Mouse (Mus musculus): Measurements from ENCODE around the gene Tcte1. TPM values are rescaled to one million over a fixed set of nuclear protein-coding genes. Genes with fewer than 3 reads are reported as not detected.

The Tcte1 gene
- polyA plus RNA-seq, 1 experiment: not detected

GRCm38 (mm10) chr17:45590410-45590809, 67.2 kb downstream of the Tcte1 start:
- no peak overlapping the region for H3K4me3 ChIP-seq (ENCODE audit: insufficient read depth, low read depth, low read length)
- peaks cover 54% of the 10 kb centered on the region for H3K4me1 ChIP-seq (ENCODE audit: control insufficient read depth, insufficient read depth, insufficient read length, low read length)
- peak overlapping the region; percentile 70 for H3K27ac ChIP-seq (replicated peaks; ENCODE audit: low read depth, low read length)

- Histone ChIP-seq H3K4me1 (ENCODE audit: control insufficient read depth, insufficient read depth, insufficient read length, low read length) (peaks cover 50% of the 10 kb centered on the region), H3K4me3 (ENCODE audit: insufficient read depth, low read depth, low read length) (peak overlapping the region; percentile 34), H3K27ac (replicated peaks; ENCODE audit: low read depth, low read length) (peak overlapping the region; percentile 66)
These were observed 68.7 kb downstream of the Tcte1 start for GRCm38 (mm10) chr17:45591701-45592605.

Other genes starting within 250 kb of the Tcte1 start
- gene Cdc5l, start 89.7 kb upstream of the Tcte1 start, polyA plus RNA-seq (2012; ENCODE audit: insufficient read depth, insufficient read length, missing spikeins): 15.9 and 16.4 TPM in 2 replicates
- not detected in 2 replicates for gene Spats1, start 48.0 kb upstream of the Tcte1 start, polyA plus RNA-seq (2012; ENCODE audit: insufficient read depth, insufficient read length, missing spikeins)
- gene Aars2, start 16.6 kb upstream of the Tcte1 start, polyA plus RNA-seq (2012; ENCODE audit: insufficient read depth, insufficient read length, missing spikeins): 16.0 and 16.1 TPM in 2 replicates
- gene Tmem151b, start 26.2 kb downstream of the Tcte1 start, polyA plus RNA-seq (2012; ENCODE audit: insufficient read depth, insufficient read length, missing spikeins): not detected in 2 replicates
- gene Nfkbie, start 32.3 kb downstream of the Tcte1 start, polyA plus RNA-seq (2012; ENCODE audit: insufficient read depth, insufficient read length, missing spikeins): 1.4 and 1.6 TPM in 2 replicates
- gene Slc35b2, start 40.4 kb downstream of the Tcte1 start, polyA plus RNA-seq (2012; ENCODE audit: insufficient read depth, insufficient read length, missing spikeins): 17.0 and 36.4 TPM in 2 replicates
- 869 and 998 TPM in 2 replicates for gene Hsp90ab1, start 49.8 kb downstream of the Tcte1 start, polyA plus RNA-seq (2012; ENCODE audit: insufficient read depth, insufficient read length, missing spikeins)
- 32.8 and 56.5 TPM in 2 replicates for gene Slc29a1, start 76.2 kb downstream of the Tcte1 start, polyA plus RNA-seq (2012; ENCODE audit: insufficient read depth, insufficient read length, missing spikeins)
- gene Mymx, start 78.7 kb downstream of the Tcte1 start, polyA plus RNA-seq (2012; ENCODE audit: insufficient read depth, insufficient read length, missing spikeins): not detected in 2 replicates
- gene Capn11, start 135.9 kb downstream of the Tcte1 start, polyA plus RNA-seq (2012; ENCODE audit: insufficient read depth, insufficient read length, missing spikeins): not detected in 2 replicates
- 138 and 175 TPM in 2 replicates for gene Mrpl14, start 162.9 kb downstream of the Tcte1 start, polyA plus RNA-seq (2012; ENCODE audit: insufficient read depth, insufficient read length, missing spikeins)
- gene Tmem63b, start 163.5 kb downstream of the Tcte1 start, polyA plus RNA-seq (2012; ENCODE audit: insufficient read depth, insufficient read length, missing spikeins): 14.2 and 24.2 TPM in 2 replicates
- gene 1600014C23Rik, start 210.4 kb downstream of the Tcte1 start, polyA plus RNA-seq (2012; ENCODE audit: insufficient read depth, insufficient read length, missing spikeins): not detected in 2 replicates

Measured in brown adipose tissue, adult 24 weeks (tissue).